Mouse (Mus musculus) myocyte (in vitro differentiated cells): ENCODE measurements at regions not wholly inside any gene's neighbourhood (a gene's known extent, or its start where the extent isn't known, plus 50 kb on each side); places are given as distances from the start of the nearest gene placed in this dataset.

Experiments used
- H3K27me3 ChIP-seq: one replicate; pipeline ENCODE4 v1.6.1; 2011; ENCODE audit not compliant: control insufficient read depth, insufficient read depth, insufficient read length
- H3K36me3 ChIP-seq: one replicate; pipeline ENCODE4 v1.6.1; 2011; ENCODE audit not compliant: control insufficient read depth, insufficient read depth
- H3K4me2 ChIP-seq: one replicate; pipeline ENCODE4 v1.6.1; 2011; ENCODE audit warnings: low read depth, control low read depth
- H3K4me3 ChIP-seq: one replicate; pipeline ENCODE4 v1.5.1; 2011; ENCODE audit warnings: mild to moderate bottlenecking, control low read depth, moderate library complexity
- H3K79me2 ChIP-seq: one replicate; pipeline ENCODE4 v1.6.1; 2011; ENCODE audit not compliant: control insufficient read depth, insufficient read depth
- H3ac ChIP-seq: one replicate; pipeline ENCODE4 v1.6.1; 2011; ENCODE audit not compliant: control insufficient read depth, insufficient read length
- CEBPB ChIP-seq: IDR thresholded peaks from 2 replicates; pipeline ENCODE4 v1.6.1; 2011; ENCODE audit warnings: mild to moderate bottlenecking, moderate library complexity; ENCODE audit not compliant: poor library complexity, insufficient read depth, severe bottlenecking
- E2F4 ChIP-seq: IDR thresholded peaks from one replicate; pipeline ENCODE4 v1.6.1; 2011; ENCODE audit warnings: mild to moderate bottlenecking, control low read depth, moderate library complexity; ENCODE audit not compliant: insufficient read depth
- MAX ChIP-seq: IDR thresholded peaks from one replicate; pipeline ENCODE4 v1.6.1; 2011; ENCODE audit warnings: low read depth, mild to moderate bottlenecking, control low read depth
- MYOD1 ChIP-seq, 3 experiments: IDR thresholded peaks; one replicate each; pipeline ENCODE4 v1.6.1; 2011; ENCODE audit warnings: control low read depth in 2 of 3, low read depth in 2 of 3, mild to moderate bottlenecking in 2 of 3, moderate library complexity in 1 of 3; ENCODE audit not compliant: insufficient read length in 2 of 3, control insufficient read depth in 1 of 3
- MYOG ChIP-seq, 3 experiments: IDR thresholded peaks; one replicate each; pipeline ENCODE4 v1.6.1; 2011; ENCODE audit warnings: control low read depth in 2 of 3, low read depth in 2 of 3, mild to moderate bottlenecking in 2 of 3; ENCODE audit not compliant: insufficient read length in 2 of 3, control insufficient read depth in 1 of 3, insufficient read depth in 1 of 3
- POLR2A ChIP-seq: IDR thresholded peaks from one replicate; pipeline ENCODE4 v1.6.1; 2011; ENCODE audit warnings: low read depth, mild to moderate bottlenecking, control low read depth, moderate library complexity; ENCODE audit not compliant: insufficient read length
- POLR2AphosphoS2 ChIP-seq: IDR thresholded peaks from one replicate; pipeline ENCODE4 v1.6.1; 2011; ENCODE audit warnings: low read depth, control low read depth; ENCODE audit not compliant: insufficient read length
- REST ChIP-seq: IDR thresholded peaks from one replicate; pipeline ENCODE4 v1.6.1; 2011; ENCODE audit warnings: mild to moderate bottlenecking, control low read depth, moderate library complexity; ENCODE audit not compliant: insufficient read depth, insufficient read length
- SRF ChIP-seq: IDR thresholded peaks from one replicate; pipeline ENCODE4 v1.6.1; 2011; ENCODE audit warnings: low read depth; ENCODE audit not compliant: control insufficient read depth, insufficient read length
- TCF12 ChIP-seq: IDR thresholded peaks from one replicate; pipeline ENCODE4 v1.6.1; 2011; ENCODE audit warnings: mild to moderate bottlenecking, control low read depth; ENCODE audit not compliant: poor library complexity, insufficient read depth, severe bottlenecking
- TCF3 ChIP-seq: IDR thresholded peaks from one replicate; pipeline ENCODE4 v1.6.1; 2011; ENCODE audit warnings: low read depth, control low read depth; ENCODE audit not compliant: insufficient read length
- USF1 ChIP-seq: IDR thresholded peaks from one replicate; pipeline ENCODE4 v1.6.1; 2011; ENCODE audit warnings: low read depth, mild to moderate bottlenecking, control low read depth, moderate library complexity

- Histone ChIP-seq H3K79me2 (no peaks in the 10 kb centered on the region), H3K27me3 (peaks cover 69% of the 10 kb centered on the region), H3K4me2 (no peak overlapping the region), H3ac (no peak overlapping the region), H3K4me3 (no peak overlapping the region), H3K36me3 (no peaks in the 10 kb centered on the region)
- TF ChIP-seq POLR2AphosphoS2 (no peak), REST (no peak), SRF (no peak), MAX (no peak), POLR2A (no peak), MYOG (IDR thresholded peaks at IDR 0.05; ENCODE audit: control insufficient read depth in 1 of 3, insufficient read depth in 1 of 3, insufficient read length in 2 of 3, low read depth in 2 of 3) (no peak), MYOD1 (IDR thresholded peaks at IDR 0.05; ENCODE audit: control insufficient read depth in 1 of 3, insufficient read length in 2 of 3, low read depth in 2 of 3) (no peak), TCF12 (no peak), TCF3 (no peak), E2F4 (no peak), CEBPB (no peak), USF1 (no peak)
These were observed 70.6 kb upstream of the Stx18 start for GRCm38 (mm10) chr5:37967914-37968375.

- H3ac ChIP-seq = no peak overlapping the region
- no peaks in the 10 kb centered on the region for H3K36me3 ChIP-seq
- no peak overlapping the region for H3K4me2 ChIP-seq
- TF ChIP-seq TCF12 = no peak
- no peak for TF ChIP-seq USF1
- TF ChIP-seq MYOD1 (IDR thresholded peaks at IDR 0.05; ENCODE audit: control insufficient read depth in 1 of 3, insufficient read length in 2 of 3, low read depth in 2 of 3) = no peak
- TF ChIP-seq CEBPB = no peak
- TF ChIP-seq TCF3 = no peak
- no peak for TF ChIP-seq E2F4
- TF ChIP-seq MYOG (IDR thresholded peaks at IDR 0.05; ENCODE audit: control insufficient read depth in 1 of 3, insufficient read depth in 1 of 3, insufficient read length in 2 of 3, low read depth in 2 of 3) = no peak
- no peak for TF ChIP-seq SRF
- no peak for TF ChIP-seq POLR2AphosphoS2
- TF ChIP-seq POLR2A = no peak
- no peak overlapping the region for H3K4me3 ChIP-seq
- H3K27me3 ChIP-seq = peaks cover 74% of the 10 kb centered on the region
- no peaks in the 10 kb centered on the region for H3K79me2 ChIP-seq
These were observed 71.2 kb upstream of the Stx18 start for GRCm38 (mm10) chr5:37967106-37967913.

- H3K4me3 ChIP-seq = no peak overlapping the region
- no peaks in the 10 kb centered on the region for H3K79me2 ChIP-seq
- TF ChIP-seq REST (no peak), E2F4 (no peak), SRF (no peak), MYOD1 (IDR thresholded peaks at IDR 0.05; ENCODE audit: control insufficient read depth in 1 of 3, insufficient read length in 2 of 3, low read depth in 2 of 3) (no peak), POLR2A (no peak), CEBPB (no peak), POLR2AphosphoS2 (no peak), USF1 (no peak), TCF3 (no peak), MYOG (IDR thresholded peaks at IDR 0.05; ENCODE audit: control insufficient read depth in 1 of 3, insufficient read depth in 1 of 3, insufficient read length in 2 of 3, low read depth in 2 of 3) (no peak), TCF12 (no peak), MAX (no peak)
- H3K4me2 ChIP-seq = no peak overlapping the region
- no peak overlapping the region for H3ac ChIP-seq
- peaks cover 64% of the 10 kb centered on the region for H3K27me3 ChIP-seq
- no peaks in the 10 kb centered on the region for H3K36me3 ChIP-seq
These were observed 74.9 kb upstream of the Stx18 start for GRCm38 (mm10) chr5:37963688-37964087.

GRCm38 (mm10) chr5:37962513-37962912 is 76.0 kb upstream of the Stx18 start:
- no peak overlapping the region for H3ac ChIP-seq
- H3K79me2 ChIP-seq = no peaks in the 10 kb centered on the region
- H3K4me2 ChIP-seq = no peak overlapping the region
- TF ChIP-seq E2F4 (no peak), SRF (no peak), MAX (no peak), USF1 (no peak), MYOD1 (IDR thresholded peaks at IDR 0.05; ENCODE audit: control insufficient read depth in 1 of 3, insufficient read length in 2 of 3, low read depth in 2 of 3) (no peak), REST (no peak), MYOG (IDR thresholded peaks at IDR 0.05; ENCODE audit: control insufficient read depth in 1 of 3, insufficient read depth in 1 of 3, insufficient read length in 2 of 3, low read depth in 2 of 3) (no peak), POLR2A (no peak), TCF3 (no peak), POLR2AphosphoS2 (no peak), CEBPB (no peak), TCF12 (no peak)
- H3K36me3 ChIP-seq = no peaks in the 10 kb centered on the region
- no peak overlapping the region for H3K4me3 ChIP-seq
- peaks cover 55% of the 10 kb centered on the region for H3K27me3 ChIP-seq
